Mouse (Mus musculus) cerebellum, adult 2 months (tissue): Measurements from ENCODE around the gene Cd96.

Source experiments
- CTCF ChIP-seq: fragments of 200-500 bp; IDR thresholded peaks from 2 replicates; pipeline ENCODE4 v1.5.1; 2011; ENCODE audit warnings: low read depth, mild to moderate bottlenecking, control low read depth, low read length, moderate library complexity, borderline replicate concordance; ENCODE audit not compliant: insufficient read depth
- POLR2A ChIP-seq: fragments of 200-500 bp; IDR thresholded peaks from 2 replicates; pipeline ENCODE4 v1.6.1; 2011; ENCODE audit warnings: low read length, control low read depth, borderline replicate concordance; ENCODE audit not compliant: insufficient read depth

GRCm38 (mm10) chr16:46068000-46068399, 52.1 kb downstream of the Cd96 start:
- TF ChIP-seq CTCF (no peak), POLR2A (no peak)
